Mouse (Mus musculus): ENCODE data around the gene Prr7. TPM values are rescaled to one million over a fixed set of nuclear protein-coding genes. Genes with fewer than 3 reads are reported as not detected.
A peak's percentile ranks its signal among the peaks of the same experiment; 100 is the strongest.
"Not testable (repeated sequence)": the region's sequence is repeated elsewhere in the genome, so short reads cannot be mapped to it uniquely, and the experiment has no call there.

Prr7 gene
- polyA plus RNA-seq, 1 experiment from 2014 or later, result 0.29 TPM

GRCm38 (mm10) chr13:55429226-55429888 lies 34.7 kb upstream of the Prr7 start:
- no peak overlapping the region for H3K4me3 ChIP-seq (ENCODE audit: low read depth, low read length)
- peak; percentile 66; the same call in 1 of the 2 replicates for ATAC-seq (replicated peaks; ENCODE audit: low FRiP score)
- H3K36me3 ChIP-seq (ENCODE audit: control insufficient read depth, insufficient read depth, low read length), result no peaks in the 10 kb centered on the region

DNA sequence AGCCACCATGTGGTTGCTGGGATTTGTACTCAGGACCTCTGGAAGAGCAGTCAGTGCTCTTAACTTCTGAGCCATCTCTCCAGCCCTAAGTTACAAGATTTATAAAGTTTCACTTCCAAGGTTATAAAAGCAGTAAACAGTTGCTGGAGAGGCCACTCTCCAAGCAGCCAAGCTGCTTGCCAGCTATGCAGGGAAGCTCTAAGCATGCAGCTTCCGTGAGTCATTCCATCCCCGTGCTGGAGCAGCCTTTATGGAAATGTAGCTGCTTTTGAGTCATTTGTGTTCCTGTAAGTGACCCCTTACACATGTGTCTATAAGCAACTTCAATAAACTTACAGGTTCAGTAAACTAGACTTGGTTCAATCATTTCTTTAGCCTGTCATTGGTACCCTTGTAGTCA lies 33.5 kb upstream of the Prr7 start:
- no peaks in the 10 kb centered on the region for H3K36me3 ChIP-seq (ENCODE audit: control insufficient read depth, insufficient read depth, low read length)
- H3K27ac ChIP-seq (ENCODE audit: low read depth, low read length), result no peak overlapping the region
- no peaks in the 10 kb centered on the region for H3K4me1 ChIP-seq (replicated peaks; ENCODE audit: control insufficient read depth, insufficient read depth, low read length)
- WGBS, result 76% methylated on average over 2 of the region's 2 CpGs
- no peaks in the 10 kb centered on the region for H3K27me3 ChIP-seq (replicated peaks; ENCODE audit: control insufficient read depth, insufficient read depth, low read length)
- DNase-seq (ENCODE audit: low spot score) (no peak), ATAC-seq (replicated peaks; ENCODE audit: low FRiP score) (no peak)
- H3K9ac ChIP-seq (ENCODE audit: low read depth, low read length), result no peak overlapping the region
- no peak overlapping the region for H3K4me2 ChIP-seq
- no peaks in the 10 kb centered on the region for H3K9me3 ChIP-seq (ENCODE audit: control insufficient read depth, low read length)
- no peak overlapping the region for H3K4me3 ChIP-seq (ENCODE audit: low read depth, low read length)

More at GRCm38 (mm10) chr13:55429226-55429888, 34.7 kb upstream of the Prr7 start:
- H3K27ac ChIP-seq (ENCODE audit: low read depth, low read length), result no peak overlapping the region
- 46% methylated on average over 12 of the region's 12 CpGs for WGBS
- H3K27me3 ChIP-seq (replicated peaks; ENCODE audit: control insufficient read depth, insufficient read depth, low read length), result no peaks in the 10 kb centered on the region
- H3K4me1 ChIP-seq (replicated peaks; ENCODE audit: control insufficient read depth, insufficient read depth, low read length), result no peaks in the 10 kb centered on the region
- no peak for DNase-seq (ENCODE audit: low spot score)
- no peak overlapping the region for H3K9ac ChIP-seq (ENCODE audit: low read depth, low read length)
- no peaks in the 10 kb centered on the region for H3K9me3 ChIP-seq (ENCODE audit: control insufficient read depth, low read length)
- H3K4me2 ChIP-seq, result peak overlapping the region; percentile 5; the same call in 1 of the 2 replicates

GRCm38 (mm10) chr13:55431889-55432685 lies 32.0 kb upstream of the Prr7 start:
- ATAC-seq (replicated peaks; ENCODE audit: low FRiP score), result no peak
- no peak overlapping the region for H3K9ac ChIP-seq (ENCODE audit: low read depth, low read length)
- H3K4me3 ChIP-seq (ENCODE audit: low read depth, low read length), result no peak overlapping the region
- H3K4me2 ChIP-seq, result no peak overlapping the region
- H3K9me3 ChIP-seq (ENCODE audit: control insufficient read depth, low read length), result no peaks in the 10 kb centered on the region
- H3K4me1 ChIP-seq (replicated peaks; ENCODE audit: control insufficient read depth, insufficient read depth, low read length), result no peaks in the 10 kb centered on the region
- no peaks in the 10 kb centered on the region for H3K36me3 ChIP-seq (ENCODE audit: control insufficient read depth, insufficient read depth, low read length)
- DNase-seq (ENCODE audit: low spot score), result no peak
- no peaks in the 10 kb centered on the region for H3K27me3 ChIP-seq (replicated peaks; ENCODE audit: control insufficient read depth, insufficient read depth, low read length)
- 51% methylated on average over 10 of the region's 10 CpGs for WGBS
- no peak overlapping the region for H3K27ac ChIP-seq (ENCODE audit: low read depth, low read length)

GRCm38 (mm10) chr13:55437111-55437629 lies 26.9 kb upstream of the Prr7 start:
- H3K27me3 ChIP-seq (replicated peaks; ENCODE audit: control insufficient read depth, insufficient read depth, low read length); ATAC-seq (replicated peaks; ENCODE audit: low FRiP score); H3K9me3 ChIP-seq (ENCODE audit: control insufficient read depth, low read length); H3K36me3 ChIP-seq (ENCODE audit: control insufficient read depth, insufficient read depth, low read length); H3K9ac ChIP-seq (ENCODE audit: low read depth, low read length); H3K4me3 ChIP-seq (ENCODE audit: low read depth, low read length); H3K27ac ChIP-seq (ENCODE audit: low read depth, low read length); H3K4me2 ChIP-seq; H3K4me1 ChIP-seq (replicated peaks; ENCODE audit: control insufficient read depth, insufficient read depth, low read length); DNase-seq (ENCODE audit: low spot score): not testable (repeated sequence)
- WGBS, result 72% methylated on average over 14 of the region's 15 CpGs

- H3K4me1 ChIP-seq (replicated peaks; ENCODE audit: control insufficient read depth, insufficient read depth, low read length), result peaks cover 27% of the 10 kb centered on the region
- peak overlapping the region; percentile 90 for H3K4me3 ChIP-seq (ENCODE audit: low read depth, low read length)
- DNase-seq (ENCODE audit: low spot score) (no peak), ATAC-seq (replicated peaks; ENCODE audit: low FRiP score) (no peak)
- H3K36me3 ChIP-seq (ENCODE audit: control insufficient read depth, insufficient read depth, low read length), result no peaks in the 10 kb centered on the region; the same call in 1 of the 2 replicates
- WGBS, result 44% methylated on average over 9 of the region's 9 CpGs
- no peaks in the 10 kb centered on the region for H3K9me3 ChIP-seq (ENCODE audit: control insufficient read depth, low read length)
- H3K27ac ChIP-seq (ENCODE audit: low read depth, low read length), result no peak overlapping the region; the same call in 1 of the 2 replicates
- H3K9ac ChIP-seq (ENCODE audit: low read depth, low read length), result peak overlapping the region; percentile 59; the same call in 1 of the 2 replicates
- no peaks in the 10 kb centered on the region for H3K27me3 ChIP-seq (replicated peaks; ENCODE audit: control insufficient read depth, insufficient read depth, low read length)
- H3K4me2 ChIP-seq, result peak overlapping the region; percentile 95
Measured at GRCm38 (mm10) chr13:55443799-55444285, 20.2 kb upstream of the Prr7 start.

GRCm38 (mm10) chr13:55444286-55444936 lies 19.7 kb upstream of the Prr7 start:
- no peak for DNase-seq (ENCODE audit: low spot score)
- peaks cover 31% of the 10 kb centered on the region for H3K4me1 ChIP-seq (replicated peaks; ENCODE audit: control insufficient read depth, insufficient read depth, low read length)

DNA sequence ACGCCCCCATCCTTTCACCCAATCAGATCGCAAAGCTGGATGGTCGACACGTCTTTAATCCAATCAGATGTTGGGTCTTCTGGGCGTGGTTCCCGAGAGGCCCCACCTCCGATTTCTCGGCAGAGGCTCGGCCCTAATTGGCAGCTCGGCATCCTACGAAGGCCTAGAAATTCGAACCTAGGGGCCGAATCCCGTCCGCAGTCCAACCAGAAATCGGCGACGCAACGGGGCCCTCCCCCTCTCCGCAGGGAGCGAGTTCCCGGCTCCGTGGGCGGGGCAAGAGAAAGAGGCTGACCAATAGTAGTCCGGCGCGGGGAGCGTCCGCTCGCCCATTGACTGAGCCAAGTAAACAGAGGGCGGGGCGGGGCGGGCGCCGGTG lies 19.1 kb upstream of the Prr7 start, which contains the start of gene Grk6:
TSS of gene Grk6 (plus strand) at position 136 of the 379 bp plus-strand sequence.
- peaks cover 33% of the 10 kb centered on the region for H3K4me1 ChIP-seq (replicated peaks; ENCODE audit: control insufficient read depth, insufficient read depth, low read length)

More at GRCm38 (mm10) chr13:55444286-55444936, 19.7 kb upstream of the Prr7 start:
- peak; percentile 56 for ATAC-seq (replicated peaks; ENCODE audit: low FRiP score)
- peak overlapping the region; percentile 59; the same call in 1 of the 2 replicates for H3K9ac ChIP-seq (ENCODE audit: low read depth, low read length)
- peak overlapping the region; percentile 54 for H3K27ac ChIP-seq (ENCODE audit: low read depth, low read length)
- H3K36me3 ChIP-seq (ENCODE audit: control insufficient read depth, insufficient read depth, low read length), result no peaks in the 10 kb centered on the region; the same call in 1 of the 2 replicates
- WGBS, result 2% methylated on average over 33 of the region's 33 CpGs
- peak overlapping the region; percentile 90 for H3K4me3 ChIP-seq (ENCODE audit: low read depth, low read length)
- H3K4me2 ChIP-seq, result peak overlapping the region; percentile 95
- no peaks in the 10 kb centered on the region for H3K9me3 ChIP-seq (ENCODE audit: control insufficient read depth, low read length)
- no peaks in the 10 kb centered on the region for H3K27me3 ChIP-seq (replicated peaks; ENCODE audit: control insufficient read depth, insufficient read depth, low read length)

More for the DNA sequence above, 19.1 kb upstream of the Prr7 start, which contains the start of gene Grk6:
- 1% methylated on average over 34 of the region's 35 CpGs for WGBS
- peak within 1 kb of the TSS; percentile 90 for H3K4me3 ChIP-seq (ENCODE audit: low read depth, low read length)
- no peaks in the 10 kb centered on the region for H3K9me3 ChIP-seq (ENCODE audit: control insufficient read depth, low read length)
- ATAC-seq (replicated peaks; ENCODE audit: low FRiP score), result peak; percentile 94
- H3K4me2 ChIP-seq, result peak within 1 kb of the TSS; percentile 95
- H3K9ac ChIP-seq (ENCODE audit: low read depth, low read length), result peak within 1 kb of the TSS; percentile 96
- peak; percentile 99 for DNase-seq (ENCODE audit: low spot score)
- peaks cover 2% of the 10 kb centered on the region; the same call in 1 of the 2 replicates for H3K36me3 ChIP-seq (ENCODE audit: control insufficient read depth, insufficient read depth, low read length)
- H3K27me3 ChIP-seq (replicated peaks; ENCODE audit: control insufficient read depth, insufficient read depth, low read length), result no peaks in the 10 kb centered on the region
- peak within 1 kb of the TSS; percentile 97 for H3K27ac ChIP-seq (ENCODE audit: low read depth, low read length)
